Mouse (Mus musculus): ENCODE measurements around the gene Gm5129.

Gm5129 gene

GRCm38 (mm10) chr5:29725369-29725768, 10.4 kb downstream of the Gm5129 start:
- in situ Hi-C loops (cut with MboI, MseI), result no loop called here

- in situ Hi-C loops (cut with MboI, MseI), result no loop called here
These were observed 14.6 kb downstream of the Gm5129 start for GRCm38 (mm10) chr5:29721159-29721558.

GRCm38 (mm10) chr5:29712906-29713305, 22.8 kb downstream of the Gm5129 start:
- in situ Hi-C loops (cut with MboI, MseI), result no loop called here

GRCm38 (mm10) chr5:29711631-29712030, 24.1 kb downstream of the Gm5129 start:
- in situ Hi-C loops (cut with MboI, MseI), result no loop called here

- in situ Hi-C loops (cut with MboI, MseI), result no loop called here
These were observed 27.5 kb downstream of the Gm5129 start for GRCm38 (mm10) chr5:29708258-29708657.

- in situ Hi-C loops (cut with MboI, MseI), result no loop called here
These were observed 28.5 kb downstream of the Gm5129 start for GRCm38 (mm10) chr5:29707241-29707640.

GRCm38 (mm10) chr5:29699520-29700202, 36.1 kb downstream of the Gm5129 start:
- in situ Hi-C loops (cut with MboI, MseI), result no loop called here

GRCm38 (mm10) chr5:29698493-29698892, 37.2 kb downstream of the Gm5129 start:
- in situ Hi-C loops (cut with MboI, MseI), result no loop called here

- in situ Hi-C loops (cut with MboI, MseI), result loop anchor here (5.0 kb wide), 1 partner anchor 301 kb away; no protein-coding TSS in a partner anchor
These were observed 47.4 kb downstream of the Gm5129 start for GRCm38 (mm10) chr5:29688352-29688751.

GRCm38 (mm10) chr5:29687671-29688070, 48.1 kb downstream of the Gm5129 start:
- in situ Hi-C loops (cut with MboI, MseI), result loop anchor here (5.0 kb wide), 1 partner anchor 300 kb away; no protein-coding TSS in a partner anchor

Measured in T-helper 1 cell (primary cell).